Mouse (Mus musculus) left cerebral cortex, adult 2 months (tissue): ENCODE measurements around the gene Wdcp. TPM values are rescaled to one million over a fixed set of nuclear protein-coding genes. Genes with fewer than 3 reads are reported as not detected.

ENCODE experiments used
- DNase-seq, 2 experiments: peaks; one replicate each; pipeline ENCODE4 v3.0.0; 2021 to 2022; ENCODE audit warnings: low spot score in 2 of 2, mixed read lengths in 1 of 2; ENCODE audit errors: extremely low spot score in 1 of 2
- H3K27ac ChIP-seq: fragments of 200-600 bp; 2 replicates; pipeline ENCODE4 v1.8.1; 2022
- H3K4me3 ChIP-seq: fragments of 200-600 bp; 2 replicates; pipeline ENCODE4 v1.8.1; 2022
- CTCF ChIP-seq: fragments of 200-600 bp; IDR thresholded peaks from 2 replicates; pipeline ENCODE4 v1.8.1; 2022; ENCODE audit warnings: antibody characterized with exemption, mild to moderate bottlenecking, moderate library complexity
- intact Hi-C: fragments of 180-260 bp; cut with DNase I; formaldehyde crosslinking; loops from one replicate; pipeline ENCODE4 v1.15.1; 2025
- total RNA-seq, 2 experiments: library from RNA; stranded (reverse); gene quantifications; 2 replicates each; pipeline ENCODE4 v1.2.3; 2021

Wdcp gene
- total RNA-seq, 2 experiments from 2014 or later: 11.8 to 12.5 TPM

- Histone ChIP-seq H3K27ac (no peak overlapping the region), H3K4me3 (no peak overlapping the region)
- intact Hi-C loops: no loop called here
- no peak for TF ChIP-seq CTCF
- DNase-seq: no peak
Measured at GRCm38 (mm10) chr12:4898024-4898423, 54.9 kb downstream of the Wdcp start.

DNA sequence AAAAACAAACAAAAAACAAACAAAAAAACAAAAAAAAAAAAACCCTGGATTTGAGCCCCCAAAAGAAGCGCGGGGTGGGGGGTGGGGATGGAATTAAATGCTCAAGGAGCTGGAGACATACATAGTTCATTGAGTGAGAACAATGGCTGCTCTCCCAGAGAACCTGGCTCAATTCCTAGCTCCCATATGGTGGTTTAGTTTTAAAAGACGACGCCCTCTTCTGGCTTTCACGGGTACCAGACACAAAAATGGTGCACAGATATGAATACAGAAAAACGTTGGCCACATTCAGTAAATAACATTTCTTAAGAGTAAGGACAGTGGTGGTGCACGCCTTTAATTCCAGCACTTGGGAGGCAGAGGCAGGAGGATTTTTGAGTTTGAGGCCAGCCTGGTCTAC lies 62.8 kb downstream of the Wdcp start:
- no peak for TF ChIP-seq CTCF

DNA sequence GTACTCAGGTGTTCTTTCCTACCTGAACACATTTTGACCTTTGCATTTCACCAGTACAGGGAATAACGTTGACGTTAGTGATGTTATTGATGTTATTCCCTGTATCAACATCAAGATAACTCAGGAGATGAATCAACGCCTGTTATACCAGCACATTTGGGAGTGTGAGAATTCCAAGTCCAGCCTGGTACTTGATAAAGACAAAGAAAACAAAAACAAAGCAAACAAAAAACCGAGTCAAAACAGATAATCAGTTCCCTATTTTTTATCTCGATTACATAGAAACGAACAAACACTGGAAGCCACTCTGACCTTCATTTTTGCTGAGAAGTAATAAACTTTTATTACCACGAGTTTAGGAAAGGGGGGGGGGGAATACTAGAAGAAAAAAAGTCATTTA lies 63.4 kb downstream of the Wdcp start:
- DNase-seq: no peak
- no peak for TF ChIP-seq CTCF
- Histone ChIP-seq H3K27ac (no peak overlapping the region), H3K4me3 (peak overlapping the region; percentile 72)
- intact Hi-C loops: loop anchor here (2.0 to 5.0 kb wide), 2 partner anchors 64 to 138 kb away; partner anchors contain the start of genes Fam228b, Fkbp1b, Pfn4 and Wdcp

More for the DNA sequence above, 62.8 kb downstream of the Wdcp start:
- Histone ChIP-seq H3K4me3 (no peak overlapping the region), H3K27ac (no peak overlapping the region)
- intact Hi-C loops: loop anchor here (2.0 to 5.0 kb wide), 2 partner anchors 64 to 137 kb away; partner anchors contain the start of genes Fam228b, Fkbp1b, Pfn4 and Wdcp
- DNase-seq: no peak

GRCm38 (mm10) chr12:4906951-4907906 lies 64.1 kb downstream of the Wdcp start, which contains the start of gene Ubxn2a:
Gene Ubxn2a, minus strand, starts transcription at chr12:4907705.
- DNase-seq: peak; percentile 92 to 96
- TF ChIP-seq CTCF: peak; percentile 34
- Histone ChIP-seq H3K4me3 (peak within 1 kb of the TSS; percentile 72), H3K27ac (peak within 1 kb of the TSS; percentile 95)
- intact Hi-C loops: loop anchor here (2.0 to 5.0 kb wide), 2 partner anchors 65 to 138 kb away; partner anchors contain the start of genes Fam228b, Fkbp1b, Pfn4 and Wdcp

DNA sequence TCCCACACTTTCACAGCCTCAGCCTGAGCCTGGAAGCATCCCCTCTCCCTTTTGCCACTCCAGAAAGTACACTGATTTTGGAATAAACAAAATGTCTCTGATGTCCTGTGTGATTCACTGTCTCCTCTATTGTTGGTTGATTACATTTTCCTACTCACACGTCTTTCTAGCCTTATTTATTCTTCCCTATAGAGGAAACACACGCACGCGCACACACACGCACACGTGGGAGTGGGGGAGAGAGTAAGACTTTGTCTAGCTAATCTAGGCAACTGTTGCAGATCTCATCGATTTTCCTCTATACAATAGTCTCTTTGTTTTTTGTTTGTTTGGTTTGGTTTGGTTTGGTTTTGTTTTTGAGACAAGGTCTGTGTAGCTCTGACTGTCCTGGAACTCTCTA lies 65.3 kb downstream of the Wdcp start:
- TF ChIP-seq CTCF: no peak
- no peak for DNase-seq
- H3K27ac ChIP-seq: no peak overlapping the region
- intact Hi-C loops: loop anchor here (5.0 kb wide), 1 partner anchor 66 kb away; the partner anchor contains the start of genes Fkbp1b and Wdcp
- H3K4me3 ChIP-seq: no peak overlapping the region

Other genes starting within 250 kb of the Wdcp start
- 1 to 10 TPM; 2.8 to 2.9 TPM for gene Fam228a, start 104.9 kb upstream of the Wdcp start, total RNA-seq
- gene Pfn4, start 74.3 kb upstream of the Wdcp start, total RNA-seq: 10 to 100 TPM in 1 of 2 experiments, 1 to 10 TPM in 1; 9.7 to 12.5 TPM
- gene Fam228b, start 74.0 kb upstream of the Wdcp start, total RNA-seq: 10 to 100 TPM; 20.2 to 20.5 TPM
- 10 to 100 TPM; 75.5 to 85.2 TPM for gene Sf3b6, start 25.8 kb upstream of the Wdcp start, total RNA-seq
- gene Fkbp1b, start 1.7 kb upstream of the Wdcp start, total RNA-seq: 10 to 100 TPM; 43.7 to 48.3 TPM
- gene Mfsd2b, start 31.1 kb downstream of the Wdcp start, total RNA-seq: under 1 TPM; 0.75 to 0.93 TPM
- gene Ubxn2a, start 64.4 kb downstream of the Wdcp start, total RNA-seq: 10 to 100 TPM; 56.5 to 60.3 TPM
- gene Atad2b, start 74.0 kb downstream of the Wdcp start, total RNA-seq: 10 to 100 TPM; 32.6 to 37.9 TPM